Mouse (Mus musculus) spleen, embryonic (tissue): ENCODE data around the gene Olfr1113.
"Not testable (repeated sequence)": the region's sequence is repeated elsewhere in the genome, so short reads cannot be mapped to it uniquely, and the experiment has no call there.

Experiments
- CTCF ChIA-PET: fragments of 350-600 bp; sonication (Branson Sonifier 250); formaldehyde crosslinking; loops from one replicate; lab custom pipeline; 2022; lab: Charles Lee

Gene Olfr1113

DNA sequence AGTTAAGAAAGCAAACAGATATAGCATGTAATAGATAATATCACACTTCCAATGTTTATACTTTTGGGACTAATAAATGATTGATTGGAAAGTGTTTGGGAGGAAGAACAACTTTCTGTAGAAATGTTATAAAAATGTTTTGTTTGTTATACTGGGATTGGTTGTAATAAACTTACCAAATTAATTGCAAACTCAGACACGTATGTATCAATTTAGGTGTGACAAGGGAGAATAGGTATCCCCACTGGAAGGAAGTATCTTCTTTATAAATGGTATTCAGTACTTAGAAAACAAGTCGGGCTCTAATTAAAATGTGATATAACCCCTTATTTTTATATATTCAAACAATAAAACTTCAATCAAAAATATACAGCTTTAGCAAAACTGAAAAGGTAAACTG lies at the start of gene Olfr1113:
Gene Olfr1113 (plus strand): TSS at position 301 of the 400 bp plus-strand sequence.
- CTCF ChIA-PET, result no interaction called here

DNA sequence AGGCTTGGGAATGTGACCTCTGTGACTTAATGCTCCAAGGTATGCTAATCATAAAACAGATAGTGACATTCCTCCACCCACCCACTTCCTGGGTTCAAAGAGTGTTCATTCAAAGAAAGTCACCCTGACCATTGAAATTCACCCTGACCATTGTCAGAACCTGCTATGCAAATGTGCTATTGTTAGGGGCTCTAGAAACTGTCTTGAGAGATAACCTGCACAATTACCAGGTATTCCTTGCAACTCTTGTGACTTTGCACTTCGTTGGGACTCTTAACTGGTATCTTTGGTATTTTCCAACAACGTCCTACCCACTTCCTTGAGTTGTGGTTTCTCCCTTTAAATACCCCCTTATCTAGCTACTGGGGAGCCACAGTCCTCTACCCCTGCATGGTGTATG lies 41.0 kb upstream of the Olfr1113 start:
- CTCF ChIA-PET, result not testable (repeated sequence)

DNA sequence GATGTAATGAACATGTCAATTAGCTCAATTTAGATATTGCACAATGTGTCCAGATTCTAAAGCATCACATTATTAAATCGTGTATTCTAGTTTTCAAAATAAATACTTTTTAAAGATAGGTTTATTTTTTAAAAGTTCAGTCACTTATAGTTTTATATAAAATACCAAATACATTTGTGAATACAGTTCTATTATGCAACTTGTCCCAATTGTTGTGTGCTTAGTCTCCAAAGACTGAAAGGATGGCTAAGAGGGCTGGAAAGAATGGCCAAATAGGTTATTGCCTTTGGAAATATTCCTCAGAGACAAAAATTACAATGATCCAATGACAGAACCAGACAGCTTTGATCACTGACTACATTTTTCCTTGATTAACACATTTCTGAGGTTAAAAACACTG lies 21.3 kb upstream of the Olfr1113 start, which contains the start of gene Olfr1112:
Gene Olfr1112 (plus strand): TSS at position 301 of the 400 bp plus-strand sequence.
- CTCF ChIA-PET, result no interaction called here

DNA sequence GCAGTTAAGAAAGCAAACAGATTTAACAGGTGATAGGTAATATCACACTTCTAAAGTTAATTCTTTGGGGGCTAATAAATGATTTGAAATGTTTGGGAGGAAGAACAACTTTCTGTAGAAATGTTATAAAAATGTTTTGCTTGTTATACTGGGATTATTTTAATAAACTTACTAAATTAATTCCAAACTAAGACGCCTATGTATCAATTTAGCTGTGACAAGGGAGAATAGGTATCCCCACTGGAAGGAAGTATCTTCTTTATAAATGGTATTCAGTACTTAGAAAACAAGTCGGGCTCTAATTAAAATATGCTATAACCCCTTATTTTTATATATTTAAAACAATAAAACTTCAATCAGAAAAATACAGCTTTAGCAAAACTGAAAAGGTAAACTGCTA lies 38.9 kb downstream of the Olfr1113 start, which contains the start of gene Olfr1115:
Gene Olfr1115 (plus strand): TSS at position 301 of the 400 bp plus-strand sequence.
- CTCF ChIA-PET, result no interaction called here
